Mouse (Mus musculus): Measurements from ENCODE around the gene Rp9. TPM values are rescaled to one million over a fixed set of nuclear protein-coding genes. Genes with fewer than 3 reads are reported as not detected.
"Not testable (repeated sequence)": the region's sequence is repeated elsewhere in the genome, so short reads cannot be mapped to it uniquely, and the experiment has no call there.

The Rp9 gene
- total and polyA plus RNA-seq, 3 experiments = 34.2 to 96.1 (median 39.0) TPM

DNA sequence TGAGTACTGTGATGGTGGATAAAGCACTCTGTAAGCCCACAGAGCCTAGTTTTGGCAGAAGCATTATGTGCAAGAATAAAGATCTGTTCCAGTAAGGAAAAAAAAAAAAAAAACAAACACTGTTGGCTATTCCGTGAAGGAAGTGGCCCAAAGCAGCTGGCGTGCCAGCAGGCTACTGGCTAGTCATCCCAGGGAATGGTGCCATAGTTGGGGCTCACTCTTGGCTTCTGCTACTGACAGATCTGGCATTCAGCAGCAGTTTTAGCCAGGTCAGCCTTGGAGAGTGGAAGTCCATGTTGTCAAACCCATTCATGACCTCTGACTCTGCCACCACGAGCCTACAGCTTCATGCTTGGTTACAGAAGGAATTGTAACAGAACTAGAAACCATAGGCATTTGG, 7.6 kb downstream of the Rp9 start:
- DNase-seq = peak; percentile 69

DNA sequence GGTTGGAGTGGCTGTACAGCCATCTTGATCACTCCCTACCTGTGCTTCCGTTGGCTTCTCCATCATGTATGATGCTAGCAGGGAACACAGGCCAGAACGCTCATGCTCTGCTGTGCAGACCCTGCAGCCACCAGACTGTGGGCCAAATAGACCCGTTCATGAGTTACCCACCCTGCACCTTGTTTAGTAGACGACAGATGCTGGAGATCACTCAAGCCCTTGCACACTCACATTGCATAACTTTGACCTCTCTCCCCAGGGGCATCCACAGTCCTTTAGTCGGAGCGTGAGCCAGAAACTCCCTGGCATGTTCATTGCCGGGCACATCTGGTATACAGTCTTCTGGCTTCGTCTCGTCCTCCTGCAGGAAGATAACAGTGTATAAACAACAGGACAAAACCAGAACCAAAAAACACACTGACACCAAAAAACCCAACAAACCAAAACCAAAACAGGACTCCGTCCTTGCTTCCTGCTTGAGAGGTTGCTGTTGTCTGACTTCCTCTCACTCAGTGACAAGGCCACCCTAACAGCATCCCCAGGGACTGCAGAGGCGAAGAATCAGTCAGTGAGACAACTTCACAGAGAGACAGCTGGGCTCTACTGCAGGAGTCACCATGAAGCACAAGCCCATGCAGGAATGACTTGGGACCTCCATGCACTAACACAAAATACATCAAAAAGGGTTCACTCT, 12.3 kb downstream of the Rp9 start:
- no peak for DNase-seq

DNA sequence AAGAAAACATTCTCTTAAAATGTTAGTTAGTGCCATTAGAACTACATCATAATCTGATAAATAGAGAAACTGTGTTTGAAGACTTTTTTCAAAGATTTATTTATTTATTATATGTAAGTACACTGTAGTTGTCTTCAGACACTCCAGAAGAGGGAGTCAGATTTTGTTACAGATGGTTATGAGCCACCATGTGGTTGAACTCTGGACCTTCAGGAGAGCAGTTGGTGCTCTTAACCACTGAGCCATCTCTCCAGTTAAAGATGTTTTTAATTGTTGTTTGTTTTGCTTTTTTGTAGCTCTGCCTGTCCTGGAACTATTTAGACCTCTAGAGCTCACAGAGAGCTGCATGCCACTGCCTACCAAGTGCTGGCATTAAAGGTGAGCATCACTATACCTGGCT, 14.5 kb downstream of the Rp9 start:
- DNase-seq = no peak

DNA sequence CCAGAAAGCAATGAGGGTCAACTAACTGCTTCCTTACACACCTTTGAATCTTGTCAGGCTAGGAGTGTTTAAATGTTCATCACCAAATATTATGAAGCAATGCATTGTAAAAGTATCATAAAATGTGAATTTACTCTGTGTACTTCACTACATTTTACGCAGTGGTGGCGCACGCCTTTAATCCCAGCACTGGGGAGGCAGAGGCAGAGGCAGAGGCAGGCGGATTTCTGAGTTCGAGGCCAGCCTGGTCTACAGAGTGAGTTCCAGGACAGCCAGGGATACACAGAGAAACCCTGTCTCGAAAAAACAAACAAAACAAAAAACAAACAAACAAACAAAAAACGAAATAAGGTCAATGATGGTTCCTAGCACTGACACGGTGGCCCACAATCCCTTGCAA, 15.6 kb downstream of the Rp9 start, which contains the start of gene Gm17545:
Gm17545 (plus strand) TSS at position 301 of the 400 bp plus-strand sequence.
- not testable (repeated sequence) for DNase-seq

DNA sequence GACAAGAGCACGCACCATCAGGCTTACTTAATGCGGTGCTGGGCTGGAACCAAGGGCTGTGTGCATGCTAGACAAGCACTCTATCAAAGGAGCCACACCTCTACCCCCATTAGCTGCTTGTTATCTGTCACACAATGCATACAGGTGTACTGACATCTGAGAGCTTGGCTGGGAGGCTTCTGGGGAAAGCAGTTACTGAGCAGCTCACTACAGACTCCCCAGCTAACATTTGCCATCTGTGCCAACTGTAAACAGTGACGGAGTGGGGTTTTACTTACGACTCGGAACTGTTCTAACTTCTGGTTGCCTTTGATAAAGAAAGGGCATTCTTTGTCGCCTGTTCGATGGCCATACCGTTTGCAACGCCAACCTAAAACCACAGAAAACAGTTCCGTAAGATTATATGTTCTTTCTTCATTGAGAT, 16.0 kb downstream of the Rp9 start:
- no peak for DNase-seq

DNA sequence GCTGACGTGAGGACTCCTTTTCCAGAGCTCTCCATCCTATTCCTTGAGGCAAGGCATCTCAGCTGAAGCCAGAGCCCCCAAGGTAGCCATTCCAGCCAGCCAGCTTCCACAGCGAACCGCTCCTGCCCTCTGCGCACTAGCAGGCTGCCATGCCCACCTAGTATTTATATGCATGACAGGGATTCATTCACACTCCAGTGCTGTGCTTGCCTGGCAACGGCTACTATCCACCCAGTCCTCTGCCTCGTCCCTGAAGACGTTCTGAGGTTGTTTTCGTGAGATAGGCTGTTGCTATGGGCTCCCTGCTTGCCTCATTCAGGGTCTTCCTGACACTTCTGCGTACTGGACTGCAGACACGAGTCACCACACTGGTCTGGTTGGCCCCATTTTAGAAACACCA, 16.8 kb downstream of the Rp9 start:
- DNase-seq = no peak

DNA sequence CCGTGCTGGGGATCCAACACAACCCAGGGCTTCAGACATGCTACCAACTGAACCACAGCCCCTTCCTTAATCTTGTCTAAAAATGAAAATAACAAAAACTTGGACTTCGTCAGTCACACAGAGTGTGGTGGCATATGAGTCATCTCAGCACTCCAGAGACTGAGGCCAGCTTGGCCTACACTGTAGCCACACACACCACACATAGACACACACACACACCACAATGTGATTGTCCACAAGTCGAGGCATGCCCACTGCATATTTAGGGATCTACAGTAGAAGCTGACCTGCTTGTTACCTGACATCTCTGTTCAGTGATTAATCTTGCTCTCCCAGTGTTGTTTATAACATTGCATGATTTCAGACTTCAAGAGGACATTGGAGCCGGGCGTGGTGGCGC, 20.3 kb downstream of the Rp9 start:
- DNase-seq = peak; percentile 46

DNA sequence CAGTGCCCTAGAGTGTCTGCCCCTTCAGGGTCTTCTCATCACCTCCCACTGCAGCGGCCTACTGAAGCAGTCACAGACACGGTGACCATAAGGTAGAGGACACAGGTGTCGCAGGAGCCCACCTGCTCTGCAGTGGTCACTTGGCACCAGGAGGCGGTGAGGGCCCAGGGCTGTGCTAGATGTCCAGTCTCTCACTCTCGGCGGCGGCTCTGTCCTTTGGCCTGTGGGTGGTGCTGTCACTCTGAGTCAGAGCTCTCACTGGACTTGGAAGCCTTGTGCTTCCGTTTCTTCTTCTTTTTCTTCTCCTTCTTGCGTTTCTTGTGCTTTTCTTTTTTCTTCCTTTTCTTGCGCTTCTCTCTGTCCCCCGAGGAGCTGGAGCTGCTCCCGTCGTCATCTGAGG, 21.1 kb downstream of the Rp9 start:
- DNase-seq = no peak

DNA sequence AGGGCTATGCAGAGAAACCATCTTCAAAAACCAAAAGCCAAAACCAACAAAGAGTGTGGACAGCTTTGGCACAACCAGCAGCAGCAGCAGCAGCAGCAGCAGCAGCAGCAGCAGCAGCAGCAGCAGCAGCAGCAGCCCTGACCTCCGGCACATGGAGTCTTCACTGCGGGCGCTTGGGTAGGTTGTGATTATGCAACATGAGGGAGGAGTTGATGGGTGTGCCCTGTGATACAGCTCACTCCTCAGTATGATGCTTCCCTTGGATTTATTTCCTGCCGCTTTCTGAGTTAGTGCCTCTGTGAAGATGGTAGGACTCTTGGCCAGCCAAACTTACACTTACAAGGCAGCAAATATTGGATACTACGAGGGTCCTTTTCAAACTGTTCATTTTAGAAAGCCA, 22.3 kb downstream of the Rp9 start:
- DNase-seq = peak; percentile 47

DNA sequence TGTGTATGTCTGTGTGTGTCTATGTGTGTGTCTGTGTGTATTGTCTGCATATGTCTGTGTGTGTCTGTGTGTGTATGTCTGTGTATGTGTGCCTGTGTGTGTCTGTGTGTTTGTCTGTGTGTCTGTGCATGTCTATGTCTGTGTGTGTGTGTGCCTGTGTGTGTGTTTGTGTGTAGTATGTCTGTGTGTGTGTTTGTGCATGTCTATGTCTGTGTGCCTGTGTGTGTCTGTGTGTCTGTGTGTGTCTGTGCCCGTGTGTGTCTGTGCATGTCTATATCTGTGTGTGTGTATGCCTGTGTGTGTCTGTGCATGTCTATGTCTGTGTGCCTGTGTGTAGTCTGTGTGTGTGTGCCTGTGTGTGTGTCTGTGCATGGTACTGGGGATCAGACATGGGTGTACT, 24.4 kb downstream of the Rp9 start:
- no peak for DNase-seq

DNA sequence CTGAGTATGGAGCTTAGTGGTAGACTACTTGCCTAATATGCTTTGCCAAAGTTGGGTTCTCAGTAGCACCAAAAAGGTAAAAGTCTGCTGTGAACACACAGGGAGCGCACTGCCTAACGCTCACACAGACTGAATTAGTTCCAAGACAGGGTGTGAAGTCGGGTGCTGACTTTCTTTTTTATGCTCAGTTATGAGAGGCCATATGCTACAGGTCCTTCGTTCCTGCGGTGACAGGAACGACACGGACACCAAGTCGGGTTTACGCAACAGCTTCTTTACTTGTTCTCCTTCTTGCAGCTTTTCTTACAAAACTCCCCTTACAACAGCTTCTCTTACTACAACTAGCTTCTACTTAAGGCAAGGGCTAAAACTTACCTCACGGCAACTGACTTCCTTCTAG, 26.4 kb downstream of the Rp9 start:
- DNase-seq = no peak

DNA sequence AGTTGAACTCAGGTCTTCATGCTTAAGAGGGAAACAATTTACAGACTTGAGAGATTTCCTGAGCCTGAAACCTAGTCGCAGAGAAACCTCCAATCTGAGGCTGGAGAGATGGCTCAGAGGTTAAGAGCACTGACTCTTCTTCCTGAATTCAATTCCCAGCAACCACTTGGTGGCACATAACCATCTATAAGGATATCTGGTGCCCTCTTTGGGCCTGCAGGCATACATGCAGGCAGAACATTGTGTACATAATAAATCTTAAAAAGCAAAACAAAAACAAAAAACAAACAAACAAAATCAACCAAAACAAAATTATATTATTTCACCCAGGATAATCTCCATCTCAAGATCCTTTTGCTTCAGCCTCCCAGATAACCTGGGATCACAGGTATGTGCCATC, 30.7 kb downstream of the Rp9 start:
- no peak for DNase-seq

DNA sequence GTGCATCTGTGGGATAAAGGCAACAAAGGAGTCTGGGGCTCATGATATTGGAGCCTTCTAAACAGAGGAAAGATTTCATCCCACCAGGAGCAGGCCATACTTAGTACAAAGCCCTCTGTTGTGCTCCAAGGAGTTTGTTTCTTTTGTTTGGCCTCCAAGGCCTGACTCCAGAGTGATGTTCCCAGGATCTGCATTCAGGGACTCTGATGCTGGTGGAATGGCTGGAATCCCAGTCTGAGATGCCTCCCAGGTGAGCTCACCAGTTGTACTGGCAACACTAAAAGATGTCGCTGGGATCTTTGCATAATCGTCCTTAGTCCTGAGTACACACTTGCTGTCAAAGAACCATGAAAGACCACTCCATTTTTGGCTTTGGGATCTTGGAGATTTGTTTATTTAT, 35.4 kb downstream of the Rp9 start:
- no peak for DNase-seq

DNA sequence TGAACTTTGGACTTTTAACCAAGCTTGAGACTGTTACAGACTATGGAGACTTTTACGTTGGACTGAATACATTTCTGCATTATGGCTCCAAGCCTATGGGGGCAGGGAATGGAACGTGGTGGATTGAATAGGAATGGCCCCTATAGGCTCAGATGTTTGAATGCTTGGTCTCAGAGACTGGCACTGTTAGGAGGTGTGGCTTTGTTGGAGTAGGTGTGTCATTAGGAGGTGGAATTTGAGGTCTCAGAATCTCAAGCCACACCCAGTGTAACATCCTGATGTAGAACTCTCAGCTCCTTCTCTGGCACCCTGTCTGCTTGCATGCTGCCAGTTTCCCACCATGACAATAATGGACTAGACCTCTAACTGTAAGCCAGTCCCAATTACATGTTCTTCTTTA, 36.3 kb downstream of the Rp9 start:
- no peak for DNase-seq

DNA sequence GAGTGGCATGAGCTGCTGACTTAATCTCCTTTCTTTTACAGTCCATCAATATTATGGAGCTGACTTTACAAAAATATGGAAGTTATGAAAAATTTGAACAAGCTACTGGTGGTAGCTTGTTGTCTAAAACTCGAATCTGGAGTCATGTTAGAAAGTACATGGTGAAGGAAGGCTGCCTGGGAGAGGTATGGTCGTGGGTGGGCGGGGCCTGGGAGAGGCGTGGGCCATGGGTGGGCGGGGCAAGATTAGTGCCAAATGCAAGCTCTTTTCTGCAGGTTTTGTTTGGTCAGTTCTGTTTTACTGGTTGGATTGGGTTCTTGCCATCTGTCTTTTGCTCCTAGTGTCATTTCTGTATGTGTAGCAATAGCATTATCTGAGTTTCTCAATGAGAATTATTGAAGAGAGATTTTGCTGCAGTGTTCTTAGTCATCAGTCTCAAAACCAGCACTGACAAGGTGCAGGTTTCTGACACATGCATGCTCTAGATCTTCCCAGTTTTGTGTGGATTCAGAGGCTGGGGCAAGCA, 39.2 kb downstream of the Rp9 start:
- DNase-seq = no peak

DNA sequence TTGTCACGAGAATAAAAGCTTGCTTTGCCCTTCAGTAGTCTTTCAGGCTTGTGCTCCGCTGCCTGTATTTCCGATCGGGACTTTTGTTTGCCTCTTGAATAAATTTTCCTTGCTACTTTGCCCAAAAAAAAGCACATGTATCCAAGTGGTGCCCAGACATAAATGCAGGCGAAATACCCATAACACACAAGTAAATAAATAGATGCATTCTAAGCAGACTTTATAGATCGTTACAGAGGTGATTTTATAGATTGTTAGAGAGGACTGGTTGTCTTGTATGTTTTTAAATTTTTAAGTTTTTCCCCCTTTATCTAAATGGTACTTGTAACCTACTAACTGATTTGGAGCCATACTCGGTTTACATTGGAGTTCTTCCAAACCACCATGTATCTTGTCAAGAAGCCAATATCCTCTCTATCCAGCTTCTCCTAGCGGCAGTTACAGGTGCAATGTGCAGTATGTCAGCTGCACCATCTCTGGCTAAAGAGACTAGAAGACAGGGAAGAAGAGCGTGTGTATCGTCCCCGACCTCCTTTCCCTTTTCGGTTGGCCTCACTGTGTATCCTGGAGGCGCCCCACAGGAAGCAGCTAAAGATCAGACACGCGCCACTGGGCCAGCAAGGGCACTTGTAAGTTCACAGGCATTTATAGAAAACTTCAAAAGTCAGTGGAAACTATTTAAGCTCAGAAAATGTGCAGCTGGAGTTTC, 39.9 kb downstream of the Rp9 start:
- DNase-seq = peak; percentile 18

DNA sequence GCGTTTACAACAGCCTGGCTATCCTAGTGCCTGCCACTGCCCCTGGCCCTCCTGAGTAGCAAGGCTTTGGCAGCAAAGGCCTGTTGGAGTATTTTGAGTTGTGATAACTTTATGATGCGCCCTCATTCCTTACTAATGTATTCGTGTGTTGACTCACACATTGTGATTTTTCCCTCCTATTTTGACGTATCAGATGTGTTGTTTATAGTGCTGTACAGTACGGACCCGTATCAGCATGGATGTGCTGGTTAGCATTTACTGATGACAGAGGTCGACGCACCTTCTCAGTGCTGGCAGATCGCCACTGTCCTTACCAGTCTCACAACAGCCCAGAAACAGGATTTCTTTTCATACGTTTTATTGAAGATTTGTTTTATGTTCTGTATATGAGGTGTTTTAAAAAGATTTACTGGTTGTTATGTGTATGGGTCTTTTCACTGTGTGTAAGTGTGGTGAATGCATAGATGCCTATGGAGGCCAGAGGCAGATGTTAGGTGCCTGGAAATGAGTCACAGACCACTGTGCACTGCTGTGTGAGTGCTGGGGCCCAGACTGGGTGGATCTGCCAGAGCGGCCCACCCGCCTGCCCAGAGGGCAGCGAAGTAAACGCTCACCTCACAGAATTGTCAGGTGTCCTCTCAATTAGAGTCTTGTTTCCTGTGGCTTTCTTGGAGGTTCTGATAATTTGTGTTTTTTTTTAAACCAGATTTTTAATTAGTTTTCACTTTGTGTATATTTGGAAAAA, 40.7 kb downstream of the Rp9 start:
- no peak for DNase-seq

DNA sequence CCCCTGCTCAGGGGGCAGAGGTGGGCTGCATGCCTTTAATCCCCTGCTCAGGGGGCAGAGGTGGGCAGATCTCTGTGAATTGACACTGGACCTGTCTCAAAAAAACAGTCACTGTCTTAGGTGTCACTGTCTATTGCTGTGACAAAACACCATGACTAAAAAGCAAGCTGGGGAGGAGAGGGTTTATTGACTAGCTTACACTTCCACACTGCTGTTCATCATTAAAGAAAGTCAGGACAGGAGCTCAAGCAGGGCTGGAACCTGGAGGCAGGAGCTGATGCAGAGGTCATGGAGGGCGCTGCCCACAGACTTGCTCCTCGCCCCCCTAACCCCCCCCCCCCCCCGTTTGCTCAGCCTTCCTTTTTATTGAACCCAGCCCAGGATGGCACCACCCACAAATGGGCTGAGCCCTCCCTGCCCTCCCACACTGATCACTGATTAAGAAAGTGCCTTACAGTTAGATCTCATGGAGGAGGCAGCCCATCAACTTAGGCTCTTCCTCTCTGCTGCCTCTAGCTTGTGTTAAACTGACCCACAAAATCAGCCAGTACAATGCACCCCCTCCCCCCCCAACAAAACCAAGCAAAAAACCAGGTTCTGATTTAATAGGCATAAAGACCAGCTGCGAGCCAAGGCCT, 41.4 kb downstream of the Rp9 start:
- no peak for DNase-seq

DNA sequence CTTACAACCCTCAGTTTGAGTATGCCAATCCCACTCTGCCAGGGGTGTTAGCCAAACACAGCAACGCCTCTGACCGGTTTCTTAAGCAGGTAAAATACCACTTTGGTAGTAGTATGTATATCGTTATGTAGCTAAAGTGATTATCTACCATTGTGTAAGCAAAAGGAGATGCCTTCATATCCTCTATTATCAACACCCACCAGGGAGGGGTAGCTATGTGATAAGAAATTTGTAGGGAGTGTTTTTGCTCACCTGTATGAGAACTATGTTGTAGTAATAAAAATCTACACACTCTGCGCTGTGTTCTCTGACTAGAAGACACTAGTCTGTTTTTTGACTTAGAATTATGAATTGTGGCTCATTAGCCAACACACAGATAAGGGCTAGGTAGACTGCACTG, 44.8 kb downstream of the Rp9 start:
- DNase-seq = no peak

DNA sequence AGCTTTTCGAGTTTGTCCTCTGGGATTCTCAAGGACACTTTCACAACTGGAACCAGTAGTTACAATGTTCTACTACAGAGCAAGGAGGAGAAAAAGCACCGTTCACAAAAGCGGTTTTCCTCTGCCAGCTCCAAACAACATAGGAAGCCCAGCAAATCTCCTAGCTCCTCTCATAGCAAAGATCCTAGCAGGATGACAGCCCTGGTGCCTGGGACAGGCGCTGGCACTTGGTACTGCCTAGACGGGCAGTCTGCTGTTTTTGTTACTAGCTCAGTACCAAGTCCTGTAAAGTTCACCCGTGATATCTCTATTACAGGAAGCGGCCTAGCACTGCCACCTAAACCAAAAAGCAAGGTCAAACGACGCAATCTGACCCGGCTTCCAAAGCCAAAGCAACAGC, 45.3 kb downstream of the Rp9 start:
- DNase-seq = peak; percentile 52

DNA sequence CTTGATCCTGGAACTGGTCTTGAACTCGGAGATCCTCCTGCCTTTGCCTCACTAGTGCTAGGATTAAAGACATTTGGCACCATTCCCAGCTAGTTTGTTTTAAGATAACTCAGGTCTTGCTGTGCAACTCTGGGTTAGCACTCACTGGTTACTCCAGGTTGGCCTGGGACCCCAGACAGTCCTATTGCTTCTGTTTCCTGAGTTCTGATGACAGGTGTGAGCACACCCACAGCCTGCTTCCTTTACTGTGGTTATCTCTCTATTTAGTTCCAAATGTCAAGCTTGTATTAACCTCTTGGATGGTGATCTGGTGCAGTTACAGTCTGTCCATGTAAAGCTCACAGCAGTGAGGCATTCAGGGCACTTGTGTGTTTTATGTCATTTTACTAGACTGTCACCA, 46.0 kb downstream of the Rp9 start:
- DNase-seq = no peak

DNA sequence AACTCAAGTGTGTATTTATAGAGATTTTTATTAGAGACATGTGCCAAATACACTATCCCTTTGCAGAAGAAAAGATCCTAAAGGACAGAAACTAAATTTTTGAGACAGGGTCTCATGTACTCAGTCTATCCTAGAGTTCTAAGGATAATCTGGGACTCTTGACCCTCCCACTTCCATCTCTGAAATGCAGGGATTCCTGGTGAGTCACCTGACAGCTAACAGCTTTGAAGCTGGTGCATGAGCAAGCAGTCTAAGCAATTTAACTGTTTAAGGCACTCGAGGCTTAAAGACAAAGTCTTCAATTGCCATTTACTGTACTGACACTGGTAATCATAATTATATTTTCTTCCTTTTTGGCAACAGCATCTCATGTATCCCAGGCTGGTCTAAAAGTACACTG, 47.0 kb downstream of the Rp9 start:
- DNase-seq = peak; percentile 39

Data from adrenal gland, adult 2 months (tissue).